Mouse (Mus musculus): Measurements from ENCODE around the gene Ost4.

DNA sequence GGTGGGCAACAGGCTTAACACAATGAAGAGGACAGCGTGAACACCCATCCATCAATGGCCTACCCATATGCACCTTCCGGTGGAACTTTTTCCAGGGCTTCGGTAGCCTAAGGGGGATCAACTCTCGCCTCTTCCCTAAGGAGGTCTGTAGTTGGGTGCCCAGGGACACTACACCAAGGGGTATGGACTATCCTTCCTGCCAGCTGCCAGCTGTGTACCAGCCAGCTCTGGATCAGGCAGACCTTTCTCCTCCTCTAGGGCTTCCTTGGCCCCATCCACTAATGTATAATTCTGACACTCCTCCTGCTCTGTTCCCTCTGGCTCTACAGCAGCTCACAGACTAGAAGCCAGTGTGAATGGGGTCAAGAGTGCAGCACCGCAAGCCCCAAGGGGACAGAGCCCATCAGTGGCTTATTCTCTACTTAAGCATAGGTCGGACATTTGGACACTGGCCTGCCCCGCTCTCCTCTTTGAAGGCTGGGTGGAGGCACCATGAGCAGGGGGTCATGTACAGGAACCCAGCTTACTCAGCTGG is 6.6 kb upstream of the Ost4 start:
- no peak for TF ChIP-seq POLR2A (IDR thresholded peaks at IDR 0.05; ENCODE audit: low read depth, low read length)
- no peak for TF ChIP-seq CTCF (conservative IDR thresholded peaks at IDR 0.05; ENCODE audit: insufficient read depth, insufficient read length, low read depth, low read length)
